Mouse (Mus musculus) lung, postnatal 0 days (tissue): ENCODE data around the gene Gmppa.

Experiments
- CTCF ChIP-seq: IDR thresholded peaks from 2 replicates; pipeline ENCODE4 v1.5.1; 2016; ENCODE audit warnings: antibody characterized with exemption, mild to moderate bottlenecking
- EP300 ChIP-seq: IDR thresholded peaks from 2 replicates; pipeline ENCODE4 v1.6.1; 2016; ENCODE audit warnings: antibody characterized with exemption, mild to moderate bottlenecking, control low read depth

GRCm38 (mm10) chr1:75388898-75389515 is 46.7 kb upstream of the Gmppa start:
- no peak for TF ChIP-seq CTCF
- no peak for TF ChIP-seq EP300
